Comparison of ENCODE assay signal across 9 mouse cellular contexts in the genomic region with DNA sequence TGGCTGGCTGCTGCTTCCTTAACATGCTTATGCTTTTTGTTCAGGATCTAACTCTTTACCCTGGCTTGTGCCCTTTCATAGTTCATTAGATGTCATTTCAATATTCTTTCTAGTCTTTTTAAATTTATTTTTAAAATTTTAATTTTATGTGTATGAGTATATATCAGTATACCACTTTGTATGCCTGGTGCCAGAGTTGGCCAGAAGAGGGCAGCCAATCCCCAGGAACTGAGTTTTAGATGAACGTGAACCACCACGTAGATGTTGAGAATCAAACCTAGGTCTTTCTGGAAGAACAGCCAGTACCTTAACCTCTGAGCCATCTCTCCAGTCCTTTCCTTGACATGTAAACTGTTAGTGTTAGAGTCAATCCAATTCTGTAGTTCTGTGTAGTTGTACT. TPM values are rescaled to one million over a fixed set of nuclear protein-coding genes. Genes with fewer than 3 reads are reported as not detected.
DNase-seq lines count a peak whose midpoint lies in the region; ATAC-seq lines count a peak whose summit lies in the region.
"Had no signal": no experiment of that assay in that cellular context is flagged by ENCODE, and none has a peak within 500 bp of the region (broad histone marks: within the 10 kb centered on the region; RNA-seq: fewer than 3 reads in every experiment).

No protein-coding gene starts in this region.

- intact Hi-C loops in left cerebral cortex, postnatal 25 days (cut with DNase I), result no loop called here

- H3K36me3 ChIP-seq in forebrain, embryonic 15.5 days, result peaks cover under 1% of the 10 kb centered on the region; the same call in 1 of the 2 replicates
- H3K36me3 ChIP-seq: limb, embryonic 15.5 days had no signal

- DNase-seq in retina, postnatal 1 day, result peak; percentile 17
- no peak for DNase-seq in retina, embryonic 14.5 days (ENCODE audit: low spot score)
- peak; percentile 49 for DNase-seq in c-Kit-positive CD71-positive TER-119-positive erythroid progenitor cells, embryonic 14.5 days (ENCODE audit: low spot score)
- DNase-seq in lung, postnatal 36 days, result peak; percentile 42
- DNase-seq in left cerebral cortex, adult 9 months (ENCODE audit: low spot score in 2 of 2), result no peak
- no peak for DNase-seq in left cerebral cortex, postnatal 25 days (ENCODE audit: low spot score in 2 of 2)

- no peak overlapping the region for H3K9ac ChIP-seq in forebrain, embryonic 15.5 days (replicated peaks)
- H3K9ac ChIP-seq: heart, embryonic 15.5 days; limb, embryonic 15.5 days had no signal

- no peak overlapping the region for H3K27ac ChIP-seq in forebrain, embryonic 15.5 days (replicated peaks)
- H3K27ac ChIP-seq: heart, embryonic 15.5 days; limb, embryonic 15.5 days had no signal

- 92% methylated on average over 2 of the region's 2 CpGs for WGBS in forebrain, embryonic 15.5 days

- no peaks in the 10 kb centered on the region for H3K27me3 ChIP-seq in forebrain, embryonic 15.5 days
- H3K27me3 ChIP-seq: heart, embryonic 15.5 days; limb, embryonic 15.5 days had no signal

- no peaks in the 10 kb centered on the region for H3K4me1 ChIP-seq in forebrain, embryonic 15.5 days
- H3K4me1 ChIP-seq: limb, embryonic 15.5 days had no signal

- H3K4me2 ChIP-seq in forebrain, embryonic 15.5 days (replicated peaks), result no peak overlapping the region
- H3K4me2 ChIP-seq: heart, embryonic 15.5 days; limb, embryonic 15.5 days had no signal

- H3K4me3 ChIP-seq in forebrain, embryonic 15.5 days, result no peak overlapping the region
- H3K4me3 ChIP-seq: heart, embryonic 15.5 days; limb, embryonic 15.5 days had no signal

- ATAC-seq in forebrain, embryonic 15.5 days (replicated peaks), result no peak

- H3K9me3 ChIP-seq in forebrain, embryonic 15.5 days, result no peaks in the 10 kb centered on the region
- H3K9me3 ChIP-seq: heart, embryonic 15.5 days; limb, embryonic 15.5 days had no signal

RNA-seq across cellular contexts. Expression of gene Mob1b, which starts 14.1 kb away (rescaled TPM):
- polyA plus RNA-seq in forebrain, embryonic 15.5 days (2015; fragmentation: Nextera tagmentation; extraction: Ambion mirVana), result 10.5 and 13.4 TPM in 2 replicates
- total RNA-seq in left cerebral cortex, postnatal 25 days (2021), result 10 to 100 TPM; 29.5 to 32.9 TPM

RNA-seq across cellular contexts. Expression of gene Dck, which starts 30.0 kb away (rescaled TPM):
- 88.4 and 89.8 TPM in 2 replicates for polyA plus RNA-seq in forebrain, embryonic 15.5 days (2015; fragmentation: Nextera tagmentation; extraction: Ambion mirVana)
- total RNA-seq in left cerebral cortex, postnatal 25 days (2021), result 10 to 100 TPM; 16.5 to 17.6 TPM

RNA-seq across cellular contexts. Expression of gene Grsf1, which starts 58.8 kb away (rescaled TPM):
- 67.9 and 72.3 TPM in 2 replicates for polyA plus RNA-seq in forebrain, embryonic 15.5 days (2015; fragmentation: Nextera tagmentation; extraction: Ambion mirVana)
- 100 to 1,000 TPM; 100 to 109 TPM for total RNA-seq in left cerebral cortex, postnatal 25 days (2021)

Comparison
In these comparisons a context has a peak if more than half of its experiments do, and no peak if none do; other contexts are left out.
1. DNase-seq: peak in retina, postnatal 1 day (single experiment), c-Kit-positive CD71-positive TER-119-positive erythroid progenitor cells, embryonic 14.5 days (single experiment) and lung, postnatal 36 days (single experiment); none in retina, embryonic 14.5 days (single experiment), left cerebral cortex, adult 9 months (0 of 2) and left cerebral cortex, postnatal 25 days (0 of 2).